Mouse (Mus musculus): ENCODE data around the gene Myh14. TPM values are rescaled to one million over a fixed set of nuclear protein-coding genes. Genes with fewer than 3 reads are reported as not detected.
A peak's percentile ranks its signal among the peaks of the same experiment; 100 is the strongest.

Myh14 gene
- polyA plus RNA-seq, 1 experiment from 2014 or later, result 1.7 TPM

- no peaks in the 10 kb centered on the region for H3K36me3 ChIP-seq (ENCODE audit: control insufficient read depth, insufficient read depth, low read length)
- no peaks in the 10 kb centered on the region for H3K27me3 ChIP-seq (ENCODE audit: control insufficient read depth, insufficient read depth, low read length)
- no peak overlapping the region for H3K27ac ChIP-seq (ENCODE audit: low read depth, low read length)
- no peak overlapping the region for H3K9ac ChIP-seq (ENCODE audit: low read length)
- peak; percentile 56 for ATAC-seq (replicated peaks; ENCODE audit: low FRiP score)
- H3K4me3 ChIP-seq (ENCODE audit: low read depth, low read length), result no peak overlapping the region
- no peaks in the 10 kb centered on the region for H3K9me3 ChIP-seq (ENCODE audit: control insufficient read depth, low read length)
- DNase-seq (ENCODE audit: low spot score), result peak; percentile 60
- 3% methylated on average over 6 of the region's 6 CpGs for WGBS
- no peak overlapping the region for H3K4me2 ChIP-seq (ENCODE audit: low read depth, low read length, severe bottlenecking)
- peaks cover 2% of the 10 kb centered on the region; the same call in 1 of the 2 replicates for H3K4me1 ChIP-seq (replicated peaks; ENCODE audit: control insufficient read depth, insufficient read depth, low read length)
Observed at GRCm38 (mm10) chr7:44701921-44702320, 31.3 kb upstream of the Myh14 start.

- Histone ChIP-seq H3K4me2 (ENCODE audit: low read depth, low read length, severe bottlenecking) (no peak overlapping the region), H3K9me3 (ENCODE audit: control insufficient read depth, low read length) (no peaks in the 10 kb centered on the region), H3K36me3 (ENCODE audit: control insufficient read depth, insufficient read depth, low read length) (no peaks in the 10 kb centered on the region), H3K27ac (ENCODE audit: low read depth, low read length) (no peak overlapping the region), H3K4me1 (replicated peaks; ENCODE audit: control insufficient read depth, insufficient read depth, low read length) (peaks cover 2% of the 10 kb centered on the region; the same call in 1 of the 2 replicates), H3K4me3 (ENCODE audit: low read depth, low read length) (no peak overlapping the region), H3K9ac (ENCODE audit: low read length) (no peak overlapping the region), H3K27me3 (ENCODE audit: control insufficient read depth, insufficient read depth, low read length) (no peaks in the 10 kb centered on the region)
- WGBS, result 61% methylated on average over 7 of the region's 7 CpGs
- no peak for DNase-seq (ENCODE audit: low spot score)
- no peak for ATAC-seq (replicated peaks; ENCODE audit: low FRiP score)
Observed at GRCm38 (mm10) chr7:44697980-44698379, 27.3 kb upstream of the Myh14 start.

- no peak overlapping the region for H3K27ac ChIP-seq (ENCODE audit: low read depth, low read length)
- no peaks in the 10 kb centered on the region for H3K36me3 ChIP-seq (ENCODE audit: control insufficient read depth, insufficient read depth, low read length)
- no peaks in the 10 kb centered on the region for H3K27me3 ChIP-seq (ENCODE audit: control insufficient read depth, insufficient read depth, low read length)
- H3K4me1 ChIP-seq (replicated peaks; ENCODE audit: control insufficient read depth, insufficient read depth, low read length), result peaks cover under 1% of the 10 kb centered on the region; the same call in 1 of the 2 replicates
- H3K4me2 ChIP-seq (ENCODE audit: low read depth, low read length, severe bottlenecking), result no peak overlapping the region
- H3K4me3 ChIP-seq (ENCODE audit: low read depth, low read length), result no peak overlapping the region
- no peak overlapping the region for H3K9ac ChIP-seq (ENCODE audit: low read length)
- WGBS, result 18% methylated on average over 20 of the region's 20 CpGs
- ATAC-seq (replicated peaks; ENCODE audit: low FRiP score), result no peak
- H3K9me3 ChIP-seq (ENCODE audit: control insufficient read depth, low read length), result no peaks in the 10 kb centered on the region
- no peak for DNase-seq (ENCODE audit: low spot score)
Observed at GRCm38 (mm10) chr7:44697191-44697710, 26.6 kb upstream of the Myh14 start.

- Histone ChIP-seq H3K27me3 (ENCODE audit: control insufficient read depth, insufficient read depth, low read length) (no peaks in the 10 kb centered on the region), H3K36me3 (ENCODE audit: control insufficient read depth, insufficient read depth, low read length) (no peaks in the 10 kb centered on the region), H3K9ac (ENCODE audit: low read length) (no peak overlapping the region), H3K4me2 (ENCODE audit: low read depth, low read length, severe bottlenecking) (no peak overlapping the region), H3K4me3 (ENCODE audit: low read depth, low read length) (no peak overlapping the region), H3K4me1 (replicated peaks; ENCODE audit: control insufficient read depth, insufficient read depth, low read length) (no peaks in the 10 kb centered on the region; the same call in 1 of the 2 replicates), H3K27ac (ENCODE audit: low read depth, low read length) (no peak overlapping the region), H3K9me3 (ENCODE audit: control insufficient read depth, low read length) (no peaks in the 10 kb centered on the region)
- DNase-seq (ENCODE audit: low spot score), result no peak
- WGBS, result 89% methylated on average over 4 of the region's 4 CpGs
- ATAC-seq (replicated peaks; ENCODE audit: low FRiP score), result no peak
Observed at GRCm38 (mm10) chr7:44695223-44695622, 24.6 kb upstream of the Myh14 start.

- no peaks in the 10 kb centered on the region for H3K27me3 ChIP-seq (ENCODE audit: control insufficient read depth, insufficient read depth, low read length)
- H3K36me3 ChIP-seq (ENCODE audit: control insufficient read depth, insufficient read depth, low read length), result no peaks in the 10 kb centered on the region
- H3K4me3 ChIP-seq (ENCODE audit: low read depth, low read length), result no peak overlapping the region
- 76% methylated on average over 10 of the region's 10 CpGs for WGBS
- ATAC-seq (replicated peaks; ENCODE audit: low FRiP score) (no peak), DNase-seq (ENCODE audit: low spot score) (no peak)
- no peaks in the 10 kb centered on the region for H3K9me3 ChIP-seq (ENCODE audit: control insufficient read depth, low read length)
- no peak overlapping the region for H3K4me2 ChIP-seq (ENCODE audit: low read depth, low read length, severe bottlenecking)
- no peak overlapping the region for H3K9ac ChIP-seq (ENCODE audit: low read length)
- no peak overlapping the region for H3K27ac ChIP-seq (ENCODE audit: low read depth, low read length)
- no peaks in the 10 kb centered on the region; the same call in 1 of the 2 replicates for H3K4me1 ChIP-seq (replicated peaks; ENCODE audit: control insufficient read depth, insufficient read depth, low read length)
Observed at GRCm38 (mm10) chr7:44693427-44694175, 23.0 kb upstream of the Myh14 start.

GRCm38 (mm10) chr7:44689331-44689730 lies 18.7 kb upstream of the Myh14 start:
- no peaks in the 10 kb centered on the region for H3K36me3 ChIP-seq (ENCODE audit: control insufficient read depth, insufficient read depth, low read length)
- WGBS, result 89% methylated on average over 7 of the region's 7 CpGs
- DNase-seq (ENCODE audit: low spot score) (no peak), ATAC-seq (replicated peaks; ENCODE audit: low FRiP score) (no peak)
- H3K27ac ChIP-seq (ENCODE audit: low read depth, low read length), result no peak overlapping the region
- no peaks in the 10 kb centered on the region for H3K4me1 ChIP-seq (replicated peaks; ENCODE audit: control insufficient read depth, insufficient read depth, low read length)
- no peak overlapping the region for H3K9ac ChIP-seq (ENCODE audit: low read length)
- H3K9me3 ChIP-seq (ENCODE audit: control insufficient read depth, low read length), result no peaks in the 10 kb centered on the region
- H3K27me3 ChIP-seq (ENCODE audit: control insufficient read depth, insufficient read depth, low read length), result no peaks in the 10 kb centered on the region
- no peak overlapping the region for H3K4me2 ChIP-seq (ENCODE audit: low read depth, low read length, severe bottlenecking)
- no peak overlapping the region for H3K4me3 ChIP-seq (ENCODE audit: low read depth, low read length)

- no peaks in the 10 kb centered on the region for H3K36me3 ChIP-seq (ENCODE audit: control insufficient read depth, insufficient read depth, low read length)
- no peak overlapping the region for H3K4me2 ChIP-seq (ENCODE audit: low read depth, low read length, severe bottlenecking)
- no peak overlapping the region for H3K4me3 ChIP-seq (ENCODE audit: low read depth, low read length)
- DNase-seq (ENCODE audit: low spot score), result no peak
- no peaks in the 10 kb centered on the region for H3K4me1 ChIP-seq (replicated peaks; ENCODE audit: control insufficient read depth, insufficient read depth, low read length)
- H3K27ac ChIP-seq (ENCODE audit: low read depth, low read length), result no peak overlapping the region
- H3K27me3 ChIP-seq (ENCODE audit: control insufficient read depth, insufficient read depth, low read length), result no peaks in the 10 kb centered on the region
- no peak overlapping the region for H3K9ac ChIP-seq (ENCODE audit: low read length)
- H3K9me3 ChIP-seq (ENCODE audit: control insufficient read depth, low read length), result no peaks in the 10 kb centered on the region
- ATAC-seq (replicated peaks; ENCODE audit: low FRiP score), result no peak
- 67% methylated on average over 3 of the region's 3 CpGs for WGBS
Observed at GRCm38 (mm10) chr7:44688890-44689289, 18.2 kb upstream of the Myh14 start.

GRCm38 (mm10) chr7:44685531-44686402 lies 15.1 kb upstream of the Myh14 start:
- Histone ChIP-seq H3K4me2 (ENCODE audit: low read depth, low read length, severe bottlenecking) (no peak overlapping the region), H3K4me3 (ENCODE audit: low read depth, low read length) (no peak overlapping the region), H3K9ac (ENCODE audit: low read length) (no peak overlapping the region), H3K9me3 (ENCODE audit: control insufficient read depth, low read length) (no peaks in the 10 kb centered on the region), H3K27ac (ENCODE audit: low read depth, low read length) (no peak overlapping the region), H3K4me1 (replicated peaks; ENCODE audit: control insufficient read depth, insufficient read depth, low read length) (no peaks in the 10 kb centered on the region), H3K27me3 (ENCODE audit: control insufficient read depth, insufficient read depth, low read length) (no peaks in the 10 kb centered on the region), H3K36me3 (ENCODE audit: control insufficient read depth, insufficient read depth, low read length) (no peaks in the 10 kb centered on the region)
- WGBS, result 73% methylated on average over 17 of the region's 17 CpGs
- DNase-seq (ENCODE audit: low spot score), result no peak
- no peak for ATAC-seq (replicated peaks; ENCODE audit: low FRiP score)
